Mouse (Mus musculus): ENCODE data around the gene Prox1. TPM values are rescaled to one million over a fixed set of nuclear protein-coding genes. Genes with fewer than 3 reads are reported as not detected.

Prox1 gene
- polyA plus RNA-seq, 1 experiment from 2014 or later, result 16.4 TPM

GRCm38 (mm10) chr1:190159457-190159856, 11.1 kb downstream of the Prox1 start:
- ATAC-seq (replicated peaks; ENCODE audit: extremely low read depth, insufficient read depth, low FRiP score), result no peak
- 0 out of 2 replicates have a peak, but pooled peaks cover 3% of the 10 kb centered on the region for H3K27me3 ChIP-seq (ENCODE audit: control insufficient read depth, insufficient read depth, low read length)
- peaks cover 15% of the 10 kb centered on the region for H3K36me3 ChIP-seq (ENCODE audit: control insufficient read depth, insufficient read depth)
- H3K4me1 ChIP-seq (ENCODE audit: control insufficient read depth, insufficient read depth, low read length), result peaks cover 13% of the 10 kb centered on the region
- H3K27ac ChIP-seq (ENCODE audit: low read length), result no peak overlapping the region
- no peaks in the 10 kb centered on the region for H3K9me3 ChIP-seq (replicated peaks; ENCODE audit: control insufficient read depth, low read length)
- no peak overlapping the region for H3K4me2 ChIP-seq (ENCODE audit: low read depth, low read length)
- H3K9ac ChIP-seq (ENCODE audit: low read length), result no peak overlapping the region
- H3K4me3 ChIP-seq (ENCODE audit: low read length), result no peak overlapping the region
- 77% methylated on average over 11 of the region's 11 CpGs for WGBS

- Histone ChIP-seq H3K27me3 (ENCODE audit: control insufficient read depth, insufficient read depth, low read length) (0 out of 2 replicates have a peak, but pooled peaks cover 3% of the 10 kb centered on the region), H3K36me3 (ENCODE audit: control insufficient read depth, insufficient read depth) (peaks cover 15% of the 10 kb centered on the region)
- 52% methylated on average over 8 of the region's 8 CpGs for WGBS
Measured at GRCm38 (mm10) chr1:190155751-190156150, 14.8 kb downstream of the Prox1 start.

GRCm38 (mm10) chr1:190155021-190155420, 15.5 kb downstream of the Prox1 start:
- Histone ChIP-seq H3K9ac (ENCODE audit: low read length) (no peak overlapping the region), H3K36me3 (ENCODE audit: control insufficient read depth, insufficient read depth) (peaks cover 7% of the 10 kb centered on the region), H3K27me3 (ENCODE audit: control insufficient read depth, insufficient read depth, low read length) (0 out of 2 replicates have a peak, but pooled peaks cover 3% of the 10 kb centered on the region), H3K27ac (ENCODE audit: low read length) (no peak overlapping the region), H3K4me3 (ENCODE audit: low read length) (no peak overlapping the region), H3K4me1 (ENCODE audit: control insufficient read depth, insufficient read depth, low read length) (no peaks in the 10 kb centered on the region), H3K9me3 (replicated peaks; ENCODE audit: control insufficient read depth, low read length) (no peaks in the 10 kb centered on the region), H3K4me2 (ENCODE audit: low read depth, low read length) (no peak overlapping the region)
- no peak for ATAC-seq (replicated peaks; ENCODE audit: extremely low read depth, insufficient read depth, low FRiP score)
- 54% methylated on average over 2 of the region's 2 CpGs for WGBS

More at GRCm38 (mm10) chr1:190155751-190156150, 14.8 kb downstream of the Prox1 start:
- Histone ChIP-seq H3K4me2 (ENCODE audit: low read depth, low read length) (no peak overlapping the region), H3K9me3 (replicated peaks; ENCODE audit: control insufficient read depth, low read length) (no peaks in the 10 kb centered on the region), H3K9ac (ENCODE audit: low read length) (no peak overlapping the region), H3K4me3 (ENCODE audit: low read length) (no peak overlapping the region), H3K4me1 (ENCODE audit: control insufficient read depth, insufficient read depth, low read length) (no peaks in the 10 kb centered on the region), H3K27ac (ENCODE audit: low read length) (no peak overlapping the region)
- ATAC-seq (replicated peaks; ENCODE audit: extremely low read depth, insufficient read depth, low FRiP score), result no peak

DNA sequence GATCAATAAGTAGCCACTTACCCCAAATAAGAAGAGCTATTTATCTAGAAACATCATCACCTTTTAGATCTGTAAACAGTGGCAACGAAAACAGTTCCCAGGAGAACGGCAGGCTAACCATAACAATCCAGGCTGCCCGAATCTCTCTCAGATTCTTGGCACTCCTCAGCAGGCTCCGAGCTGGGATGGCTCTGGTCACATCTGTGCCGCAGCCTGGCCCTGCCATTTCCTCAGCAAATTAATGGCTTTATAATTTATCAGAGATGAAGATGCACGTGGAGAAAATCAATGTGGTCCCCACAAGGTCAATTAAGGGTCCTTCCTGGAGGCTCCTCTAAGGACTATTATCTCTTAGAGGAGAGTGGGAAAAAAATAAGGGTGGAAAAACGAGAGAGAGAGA, 16.2 kb downstream of the Prox1 start:
- Histone ChIP-seq H3K27me3 (ENCODE audit: control insufficient read depth, insufficient read depth, low read length) (no peaks in the 10 kb centered on the region), H3K27ac (ENCODE audit: low read length) (no peak overlapping the region), H3K4me2 (ENCODE audit: low read depth, low read length) (no peak overlapping the region), H3K9me3 (replicated peaks; ENCODE audit: control insufficient read depth, low read length) (no peaks in the 10 kb centered on the region), H3K36me3 (ENCODE audit: control insufficient read depth, insufficient read depth) (peaks cover 6% of the 10 kb centered on the region; the same call in 1 of the 2 replicates), H3K9ac (ENCODE audit: low read length) (no peak overlapping the region), H3K4me3 (ENCODE audit: low read length) (no peak overlapping the region), H3K4me1 (ENCODE audit: control insufficient read depth, insufficient read depth, low read length) (no peaks in the 10 kb centered on the region; the same call in 1 of the 2 replicates)
- WGBS, result 32% methylated on average over 7 of the region's 7 CpGs
- no peak for ATAC-seq (replicated peaks; ENCODE audit: extremely low read depth, insufficient read depth, low FRiP score)

- no peaks in the 10 kb centered on the region for H3K27me3 ChIP-seq (ENCODE audit: control insufficient read depth, insufficient read depth, low read length)
- H3K27ac ChIP-seq (ENCODE audit: low read length), result no peak overlapping the region
- H3K4me2 ChIP-seq (ENCODE audit: low read depth, low read length), result no peak overlapping the region
- no peak overlapping the region for H3K9ac ChIP-seq (ENCODE audit: low read length)
- H3K9me3 ChIP-seq (replicated peaks; ENCODE audit: control insufficient read depth, low read length), result no peaks in the 10 kb centered on the region
- 90% methylated on average over 6 of the region's 6 CpGs for WGBS
- no peak overlapping the region for H3K4me3 ChIP-seq (ENCODE audit: low read length)
- H3K36me3 ChIP-seq (ENCODE audit: control insufficient read depth, insufficient read depth), result peaks cover 4% of the 10 kb centered on the region; the same call in 1 of the 2 replicates
- no peak for ATAC-seq (replicated peaks; ENCODE audit: extremely low read depth, insufficient read depth, low FRiP score)
- peaks cover 6% of the 10 kb centered on the region for H3K4me1 ChIP-seq (ENCODE audit: control insufficient read depth, insufficient read depth, low read length)
Measured at GRCm38 (mm10) chr1:190152603-190153002, 17.9 kb downstream of the Prox1 start.

DNA sequence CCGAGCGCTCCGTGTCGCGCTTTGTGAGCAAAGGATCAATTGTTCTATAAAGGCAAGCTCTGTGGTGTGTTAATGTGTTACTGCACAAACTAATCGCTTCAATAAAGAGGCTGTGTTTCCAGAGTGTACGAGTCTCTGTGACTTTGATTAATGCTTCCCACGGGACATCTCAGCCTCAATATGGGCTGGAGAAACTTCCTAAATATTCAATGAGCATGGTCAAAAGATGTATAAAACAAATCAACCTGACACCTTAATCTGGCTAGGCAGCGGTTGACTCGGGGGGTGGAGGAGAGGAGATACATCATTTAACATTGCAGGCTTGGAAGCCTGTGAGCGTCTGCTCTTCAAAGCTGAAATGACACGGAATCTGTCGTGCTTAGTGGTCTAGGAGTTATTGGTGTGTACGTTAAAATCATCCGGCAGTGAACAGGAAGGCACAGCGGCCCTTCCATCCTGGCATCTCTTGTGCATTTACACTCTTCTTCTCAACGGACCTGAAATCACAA, 21.2 kb downstream of the Prox1 start:
- 0 out of 2 replicates have a peak overlapping the region, but pooled peaks have one; percentile 9 for H3K4me2 ChIP-seq (ENCODE audit: low read depth, low read length)
- no peak overlapping the region for H3K9ac ChIP-seq (ENCODE audit: low read length)
- H3K4me3 ChIP-seq (ENCODE audit: low read length), result no peak overlapping the region
- H3K36me3 ChIP-seq (ENCODE audit: control insufficient read depth, insufficient read depth), result peaks cover 4% of the 10 kb centered on the region; the same call in 1 of the 2 replicates
- H3K9me3 ChIP-seq (replicated peaks; ENCODE audit: control insufficient read depth, low read length), result no peaks in the 10 kb centered on the region
- ATAC-seq (replicated peaks; ENCODE audit: extremely low read depth, insufficient read depth, low FRiP score), result no peak
- 65% methylated on average over 17 of the region's 17 CpGs for WGBS
- peak overlapping the region; percentile 39; the same call in 1 of the 2 replicates for H3K27ac ChIP-seq (ENCODE audit: low read length)
- H3K4me1 ChIP-seq (ENCODE audit: control insufficient read depth, insufficient read depth, low read length), result peaks cover 18% of the 10 kb centered on the region
- no peaks in the 10 kb centered on the region for H3K27me3 ChIP-seq (ENCODE audit: control insufficient read depth, insufficient read depth, low read length)

GRCm38 (mm10) chr1:190148661-190149232, 21.8 kb downstream of the Prox1 start:
- peak overlapping the region; percentile 50; the same call in 1 of the 2 replicates for H3K27ac ChIP-seq (ENCODE audit: low read length)
- H3K9ac ChIP-seq (ENCODE audit: low read length), result no peak overlapping the region
- no peaks in the 10 kb centered on the region for H3K27me3 ChIP-seq (ENCODE audit: control insufficient read depth, insufficient read depth, low read length)
- peaks cover 4% of the 10 kb centered on the region; the same call in 1 of the 2 replicates for H3K36me3 ChIP-seq (ENCODE audit: control insufficient read depth, insufficient read depth)
- H3K4me1 ChIP-seq (ENCODE audit: control insufficient read depth, insufficient read depth, low read length), result peaks cover 22% of the 10 kb centered on the region
- WGBS, result 37% methylated on average over 12 of the region's 12 CpGs
- no peak for ATAC-seq (replicated peaks; ENCODE audit: extremely low read depth, insufficient read depth, low FRiP score)
- H3K4me2 ChIP-seq (ENCODE audit: low read depth, low read length), result 0 out of 2 replicates have a peak overlapping the region, but pooled peaks have one; percentile 9
- H3K9me3 ChIP-seq (replicated peaks; ENCODE audit: control insufficient read depth, low read length), result no peaks in the 10 kb centered on the region
- H3K4me3 ChIP-seq (ENCODE audit: low read length), result no peak overlapping the region

GRCm38 (mm10) chr1:190147816-190148215, 22.7 kb downstream of the Prox1 start:
- Histone ChIP-seq H3K36me3 (ENCODE audit: control insufficient read depth, insufficient read depth) (no peaks in the 10 kb centered on the region), H3K4me3 (ENCODE audit: low read length) (no peak overlapping the region), H3K9me3 (replicated peaks; ENCODE audit: control insufficient read depth, low read length) (no peaks in the 10 kb centered on the region), H3K27ac (ENCODE audit: low read length) (no peak overlapping the region), H3K9ac (ENCODE audit: low read length) (no peak overlapping the region), H3K4me2 (ENCODE audit: low read depth, low read length) (no peak overlapping the region), H3K27me3 (ENCODE audit: control insufficient read depth, insufficient read depth, low read length) (no peaks in the 10 kb centered on the region), H3K4me1 (ENCODE audit: control insufficient read depth, insufficient read depth, low read length) (peaks cover 31% of the 10 kb centered on the region)
- no peak for ATAC-seq (replicated peaks; ENCODE audit: extremely low read depth, insufficient read depth, low FRiP score)
- whole genome bisulfite sequencing, result 80% methylated on average over 6 of the region's 6 CpGs

DNA sequence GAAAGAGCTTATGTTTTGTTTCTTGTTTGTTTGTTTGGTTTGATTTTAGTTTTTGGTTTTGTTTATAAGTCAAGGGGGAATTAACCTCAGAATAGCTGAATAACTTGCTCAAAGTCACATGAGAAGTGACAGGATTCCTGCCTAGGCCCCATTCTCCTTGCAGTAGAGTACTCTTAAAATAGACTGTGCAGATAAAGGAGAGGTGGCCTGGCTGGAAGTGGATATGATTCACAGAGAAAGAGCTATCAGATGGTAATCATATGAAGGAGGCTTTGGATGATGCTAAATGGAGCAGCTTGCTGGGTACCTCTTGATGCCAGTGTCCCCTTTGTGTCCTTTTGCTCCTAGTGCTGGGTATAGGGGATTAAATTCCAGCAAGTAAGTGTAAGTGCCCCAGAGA, 26.1 kb downstream of the Prox1 start:
- no peaks in the 10 kb centered on the region for H3K27me3 ChIP-seq (ENCODE audit: control insufficient read depth, insufficient read depth, low read length)
- H3K27ac ChIP-seq (ENCODE audit: low read length), result peak overlapping the region; percentile 92
- ATAC-seq (replicated peaks; ENCODE audit: extremely low read depth, insufficient read depth, low FRiP score), result peak; percentile 50
- H3K4me2 ChIP-seq (ENCODE audit: low read depth, low read length), result peak overlapping the region; percentile 7; the same call in 1 of the 2 replicates
- no peaks in the 10 kb centered on the region for H3K9me3 ChIP-seq (replicated peaks; ENCODE audit: control insufficient read depth, low read length)
- no peak overlapping the region for H3K9ac ChIP-seq (ENCODE audit: low read length)
- H3K4me1 ChIP-seq (ENCODE audit: control insufficient read depth, insufficient read depth, low read length), result peaks cover 34% of the 10 kb centered on the region
- H3K4me3 ChIP-seq (ENCODE audit: low read length), result no peak overlapping the region
- H3K36me3 ChIP-seq (ENCODE audit: control insufficient read depth, insufficient read depth), result no peaks in the 10 kb centered on the region

Measured in heart, embryonic 16.5 days (tissue).